Mouse (Mus musculus): ENCODE results near the gene Tradd. TPM values are rescaled to one million over a fixed set of nuclear protein-coding genes. Genes with fewer than 3 reads are reported as not detected.
A peak's percentile ranks its signal among the peaks of the same experiment; 100 is the strongest.

Gene Tradd
- total and polyA plus RNA-seq, 2 experiments from 2014 or later = 7.5 to 8.0 TPM

- H3K9ac ChIP-seq (replicated peaks; ENCODE audit: low read length, poor library complexity, severe bottlenecking) = 0 out of 2 replicates have a peak overlapping the region, but pooled peaks have one; percentile 3
- H3K4me2 ChIP-seq (ENCODE audit: low read depth, low read length, poor library complexity, severe bottlenecking) = peak overlapping the region; percentile 59
- TF ChIP-seq CTCF (IDR thresholded peaks at IDR 0.05) = peak; percentile 49
- no peaks in the 10 kb centered on the region for H3K9me3 ChIP-seq (ENCODE audit: low read length)
- ATAC-seq (ENCODE audit: low FRiP score) = peak; percentile 26
- 5% methylated on average over 55 of the region's 55 CpGs for WGBS
- H3K4me1 ChIP-seq (ENCODE audit: insufficient read depth, low read length) = peaks cover 5% of the 10 kb centered on the region; the same call in 1 of the 2 replicates
- H3K27ac ChIP-seq (ENCODE audit: low read depth, low read length) = no peak overlapping the region
- no peaks in the 10 kb centered on the region for H3K36me3 ChIP-seq (ENCODE audit: insufficient read depth, low read length)
- peak overlapping the region; percentile 29 for H3K4me3 ChIP-seq (ENCODE audit: low read depth, low read length)
- DNase-seq (ENCODE audit: low spot score) = peak; percentile 54
- peaks cover 35% of the 10 kb centered on the region for H3K27me3 ChIP-seq (ENCODE audit: insufficient read depth, low read length)
These were observed 5.3 kb downstream of the Tradd start for GRCm38 (mm10) chr8:105258911-105259720.

GRCm38 (mm10) chr8:105257318-105258114, 6.9 kb downstream of the Tradd start:
- WGBS = 67% methylated on average over 7 of the region's 7 CpGs
- H3K4me3 ChIP-seq (ENCODE audit: low read depth, low read length) = no peak overlapping the region
- H3K36me3 ChIP-seq (ENCODE audit: insufficient read depth, low read length) = peaks cover 6% of the 10 kb centered on the region
- no peak overlapping the region for H3K27ac ChIP-seq (ENCODE audit: low read depth, low read length)
- peaks cover 5% of the 10 kb centered on the region; the same call in 1 of the 2 replicates for H3K4me1 ChIP-seq (ENCODE audit: insufficient read depth, low read length)
- H3K9ac ChIP-seq (replicated peaks; ENCODE audit: low read length, poor library complexity, severe bottlenecking) = no peak overlapping the region
- ATAC-seq (ENCODE audit: low FRiP score) (no peak), DNase-seq (ENCODE audit: low spot score) (no peak)
- no peak overlapping the region for H3K4me2 ChIP-seq (ENCODE audit: low read depth, low read length, poor library complexity, severe bottlenecking)
- no peaks in the 10 kb centered on the region for H3K9me3 ChIP-seq (ENCODE audit: low read length)
- TF ChIP-seq CTCF (IDR thresholded peaks at IDR 0.05) = 0 out of 2 replicates have a peak, but pooled peaks have one; percentile 5
- peaks cover 32% of the 10 kb centered on the region for H3K27me3 ChIP-seq (ENCODE audit: insufficient read depth, low read length)

GRCm38 (mm10) chr8:105254966-105255350, 9.5 kb downstream of the Tradd start, which contains the start of gene B3gnt9:
Gene B3gnt9 (minus strand): TSS chr8:105255153.
- ATAC-seq (ENCODE audit: low FRiP score) (peak; percentile 15; the same call in 1 of the 2 replicates), DNase-seq (ENCODE audit: low spot score) (peak; percentile 16)
- peak within 1 kb of the TSS; percentile 65 for H3K27ac ChIP-seq (ENCODE audit: low read depth, low read length)
- peak within 1 kb of the TSS; percentile 97 for H3K4me2 ChIP-seq (ENCODE audit: low read depth, low read length, poor library complexity, severe bottlenecking)
- peaks cover 14% of the 10 kb centered on the region for H3K27me3 ChIP-seq (ENCODE audit: insufficient read depth, low read length)
- TF ChIP-seq CTCF (IDR thresholded peaks at IDR 0.05) = no peak
- H3K4me3 ChIP-seq (ENCODE audit: low read depth, low read length) = peak within 1 kb of the TSS; percentile 64
- 4% methylated on average over 14 of the region's 14 CpGs for WGBS
- H3K9me3 ChIP-seq (ENCODE audit: low read length) = no peaks in the 10 kb centered on the region
- H3K9ac ChIP-seq (replicated peaks; ENCODE audit: low read length, poor library complexity, severe bottlenecking) = peak within 1 kb of the TSS; percentile 71
- H3K36me3 ChIP-seq (ENCODE audit: insufficient read depth, low read length) = peaks cover 25% of the 10 kb centered on the region
- H3K4me1 ChIP-seq (ENCODE audit: insufficient read depth, low read length) = peaks cover 5% of the 10 kb centered on the region; the same call in 1 of the 2 replicates

- Histone ChIP-seq H3K9ac (replicated peaks; ENCODE audit: low read length, poor library complexity, severe bottlenecking) (peak overlapping the region; percentile 71), H3K36me3 (ENCODE audit: insufficient read depth, low read length) (peaks cover 28% of the 10 kb centered on the region), H3K9me3 (ENCODE audit: low read length) (no peaks in the 10 kb centered on the region), H3K4me3 (ENCODE audit: low read depth, low read length) (peak overlapping the region; percentile 64), H3K27ac (ENCODE audit: low read depth, low read length) (peak overlapping the region; percentile 65), H3K27me3 (ENCODE audit: insufficient read depth, low read length) (peaks cover 14% of the 10 kb centered on the region), H3K4me2 (ENCODE audit: low read depth, low read length, poor library complexity, severe bottlenecking) (peak overlapping the region; percentile 97), H3K4me1 (ENCODE audit: insufficient read depth, low read length) (peaks cover 5% of the 10 kb centered on the region; the same call in 1 of the 2 replicates)
- DNase-seq (ENCODE audit: low spot score) (peak; percentile 90), ATAC-seq (ENCODE audit: low FRiP score) (peak; percentile 84)
- WGBS = under 1% methylated on average over 59 of the region's 74 CpGs
- peak; percentile 90 for TF ChIP-seq CTCF (IDR thresholded peaks at IDR 0.05)
These were observed 10.1 kb downstream of the Tradd start for GRCm38 (mm10) chr8:105254152-105254965.

GRCm38 (mm10) chr8:105253766-105254151, 10.7 kb downstream of the Tradd start:
- WGBS = 32% methylated on average over 20 of the region's 20 CpGs
- H3K4me1 ChIP-seq (ENCODE audit: insufficient read depth, low read length) = peaks cover 5% of the 10 kb centered on the region; the same call in 1 of the 2 replicates
- peaks cover 9% of the 10 kb centered on the region for H3K27me3 ChIP-seq (ENCODE audit: insufficient read depth, low read length)
- peaks cover 34% of the 10 kb centered on the region for H3K36me3 ChIP-seq (ENCODE audit: insufficient read depth, low read length)
- no peaks in the 10 kb centered on the region for H3K9me3 ChIP-seq (ENCODE audit: low read length)
- peak overlapping the region; percentile 64 for H3K4me3 ChIP-seq (ENCODE audit: low read depth, low read length)
- no peak for TF ChIP-seq CTCF (IDR thresholded peaks at IDR 0.05)
- DNase-seq (ENCODE audit: low spot score) = peak; percentile 21
- H3K4me2 ChIP-seq (ENCODE audit: low read depth, low read length, poor library complexity, severe bottlenecking) = peak overlapping the region; percentile 97
- peak overlapping the region; percentile 71; the same call in 1 of the 2 replicates for H3K9ac ChIP-seq (replicated peaks; ENCODE audit: low read length, poor library complexity, severe bottlenecking)
- H3K27ac ChIP-seq (ENCODE audit: low read depth, low read length) = peak overlapping the region; percentile 65; the same call in 1 of the 2 replicates
- peak; percentile 27; the same call in 1 of the 2 replicates for ATAC-seq (ENCODE audit: low FRiP score)
